Mouse (Mus musculus) neural tube, embryonic 10.5 days (tissue): Measurements from ENCODE around the gene Nhp2.
"Not testable (repeated sequence)": the region's sequence is repeated elsewhere in the genome, so short reads cannot be mapped to it uniquely, and the experiment has no call there.

Experiments used
- DNase-seq: peaks from one replicate; pipeline ENCODE4 v3.0.0-alpha.2; 2017; ENCODE audit warnings: low spot score; ENCODE audit errors: extremely low spot score

The Nhp2 gene

DNA sequence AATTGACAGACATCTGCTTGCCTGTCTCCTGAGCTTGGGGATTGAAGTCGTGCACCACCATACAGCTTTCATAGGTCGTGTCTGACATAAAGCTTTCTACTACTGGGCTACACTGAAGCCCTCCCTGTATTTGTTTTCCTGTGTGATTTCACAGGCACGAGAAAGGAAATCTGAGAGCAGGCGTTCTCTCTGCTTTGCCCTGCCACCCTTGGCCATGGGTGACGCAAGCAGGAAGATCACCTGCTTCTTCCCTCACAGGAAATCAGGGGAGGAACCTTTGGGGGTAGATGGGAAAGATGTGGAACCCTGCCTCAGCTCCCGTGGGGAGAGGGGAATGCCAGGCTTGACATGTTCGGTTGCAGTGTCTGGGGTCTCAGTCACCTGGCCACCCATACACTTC lies 38.8 kb downstream of the Nhp2 start:
- DNase-seq, result no peak

DNA sequence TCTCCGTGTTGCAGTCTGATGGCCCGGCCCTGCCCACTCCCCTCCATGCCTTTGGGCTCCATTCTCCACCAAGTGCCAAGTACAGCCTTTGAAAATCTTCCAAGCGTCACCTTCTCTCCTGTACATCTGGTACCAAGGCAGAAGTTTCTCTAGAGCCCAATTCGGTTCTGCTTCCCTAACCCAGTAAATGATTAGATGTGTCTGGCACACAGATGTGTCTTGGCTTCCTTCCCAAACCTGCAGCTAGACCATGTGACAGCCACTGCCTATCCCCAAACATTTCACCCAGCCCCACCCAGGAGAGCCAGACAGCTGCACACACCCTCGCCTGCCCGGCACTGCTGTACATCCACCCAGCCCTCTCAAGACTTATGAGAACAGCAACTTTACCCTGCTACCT lies 39.2 kb downstream of the Nhp2 start:
- DNase-seq, result no peak

DNA sequence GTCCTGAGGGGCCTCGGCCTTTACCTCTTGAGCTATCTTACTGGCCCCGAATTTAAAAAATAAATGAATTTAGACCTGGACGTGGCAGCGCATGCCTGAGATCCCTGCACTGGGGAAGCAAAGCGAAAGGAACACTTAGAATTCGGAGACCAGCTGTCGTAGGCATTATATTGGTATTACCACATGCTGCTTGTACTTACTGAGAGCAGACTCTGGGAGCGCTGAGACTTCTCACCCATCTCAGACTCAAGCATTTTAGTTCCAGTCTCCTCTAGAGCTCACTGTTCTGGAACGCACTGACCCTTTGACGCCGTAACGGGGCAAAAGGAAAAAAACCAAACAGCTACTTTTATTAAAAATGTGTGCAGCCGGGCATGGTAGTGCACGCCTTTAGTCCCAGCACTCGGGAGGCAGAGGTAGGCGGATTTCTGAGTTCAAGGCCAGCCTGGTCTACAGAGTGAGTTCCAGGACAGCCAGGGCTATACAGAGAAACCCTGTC lies 42.4 kb downstream of the Nhp2 start:
- DNase-seq, result no peak

DNA sequence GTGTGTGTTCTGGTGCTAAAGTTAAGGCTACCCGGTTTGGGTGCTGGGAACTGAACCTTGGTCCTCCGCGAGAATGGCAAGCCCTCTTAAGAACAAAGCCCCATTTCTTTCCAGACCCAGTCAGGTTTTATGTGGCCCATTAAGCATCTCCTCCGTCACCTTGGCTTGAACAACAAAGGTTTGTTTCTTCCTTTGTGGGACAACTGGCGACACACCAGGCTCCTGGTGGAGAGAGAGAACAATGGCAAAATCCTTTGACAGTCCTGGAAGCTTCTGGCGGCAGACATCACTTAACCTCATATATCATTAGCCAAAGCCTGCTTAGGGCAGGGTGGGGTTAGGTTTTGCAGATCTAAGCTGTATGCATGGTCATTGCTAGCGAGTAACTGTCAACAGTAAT lies 43.1 kb downstream of the Nhp2 start:
- no peak for DNase-seq

- not testable (repeated sequence) for DNase-seq
Measured at GRCm38 (mm10) chr11:51664747-51665146, 45.2 kb downstream of the Nhp2 start.

DNA sequence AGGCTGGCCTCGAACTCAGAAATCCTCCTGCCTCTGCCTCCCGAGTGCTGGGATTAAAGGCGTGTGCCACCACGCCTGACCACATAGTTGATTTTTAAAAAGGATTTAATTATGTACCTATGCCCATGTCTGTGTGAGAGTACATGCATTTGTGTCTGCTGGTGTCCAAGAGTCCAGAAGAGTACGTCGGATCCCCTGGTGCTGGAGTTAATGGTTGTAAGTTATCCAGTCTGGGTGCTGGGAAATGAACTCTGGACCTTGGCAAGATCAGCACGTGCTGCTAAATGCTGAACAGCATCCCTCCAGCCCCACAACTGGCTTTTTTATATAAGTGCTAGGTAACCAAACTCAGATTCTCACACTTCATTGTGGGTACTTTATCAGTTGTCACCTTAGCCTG lies 51.3 kb downstream of the Nhp2 start:
- DNase-seq, result no peak

- DNase-seq, result no peak
Measured at GRCm38 (mm10) chr11:51671376-51671775, 51.8 kb downstream of the Nhp2 start.

- DNase-seq, result no peak
Measured at GRCm38 (mm10) chr11:51673291-51673690, 53.8 kb downstream of the Nhp2 start.
